Mouse (Mus musculus): Measurements from ENCODE around the gene Arid1b. TPM values are rescaled to one million over a fixed set of nuclear protein-coding genes. Genes with fewer than 3 reads are reported as not detected.

Gene Arid1b
- polyA plus RNA-seq, 1 experiment: 59.4 TPM

GRCm38 (mm10) chr17:5210101-5210727 lies 216.1 kb downstream of the Arid1b start:
- Histone ChIP-seq H3K36me3 (ENCODE audit: control insufficient read depth, insufficient read depth, low read length) (no peaks in the 10 kb centered on the region), H3K27me3 (ENCODE audit: control insufficient read depth, insufficient read depth, low read length) (no peaks in the 10 kb centered on the region), H3K4me1 (ENCODE audit: control insufficient read depth, insufficient read depth, insufficient read length, low read length) (peaks cover 5% of the 10 kb centered on the region; the same call in 1 of the 2 replicates), H3K4me3 (ENCODE audit: low read depth, low read length) (no peak overlapping the region), H3K27ac (ENCODE audit: insufficient read depth, low read depth, low read length) (no peak overlapping the region)
- TF ChIP-seq POLR2A (IDR thresholded peaks at IDR 0.05; ENCODE audit: low read depth, low read length) (no peak), CTCF (IDR thresholded peaks at IDR 0.05; ENCODE audit: extremely low read depth, insufficient read length, insufficient replicate concordance, low read depth, low read length) (no peak)
- WGBS: 85% methylated on average over 6 of the region's 6 CpGs

GRCm38 (mm10) chr17:5210891-5211290 lies 216.8 kb downstream of the Arid1b start:
- Histone ChIP-seq H3K4me3 (ENCODE audit: low read depth, low read length) (no peak overlapping the region), H3K4me1 (ENCODE audit: control insufficient read depth, insufficient read depth, insufficient read length, low read length) (peaks cover 5% of the 10 kb centered on the region; the same call in 1 of the 2 replicates), H3K36me3 (ENCODE audit: control insufficient read depth, insufficient read depth, low read length) (no peaks in the 10 kb centered on the region), H3K27ac (ENCODE audit: insufficient read depth, low read depth, low read length) (no peak overlapping the region), H3K27me3 (ENCODE audit: control insufficient read depth, insufficient read depth, low read length) (no peaks in the 10 kb centered on the region)
- no peak for TF ChIP-seq POLR2A (IDR thresholded peaks at IDR 0.05; ENCODE audit: low read depth, low read length)
- TF ChIP-seq CTCF (IDR thresholded peaks at IDR 0.05; ENCODE audit: extremely low read depth, insufficient read length, insufficient replicate concordance, low read depth, low read length): no peak
- 82% methylated on average over 7 of the region's 7 CpGs for WGBS

GRCm38 (mm10) chr17:5212166-5212565 lies 218.0 kb downstream of the Arid1b start:
- no peak overlapping the region for H3K4me3 ChIP-seq (ENCODE audit: low read depth, low read length)
- TF ChIP-seq CTCF (IDR thresholded peaks at IDR 0.05; ENCODE audit: extremely low read depth, insufficient read length, insufficient replicate concordance, low read depth, low read length) (no peak), POLR2A (IDR thresholded peaks at IDR 0.05; ENCODE audit: low read depth, low read length) (no peak)
- H3K27ac ChIP-seq (ENCODE audit: insufficient read depth, low read depth, low read length): no peak overlapping the region
- no peaks in the 10 kb centered on the region for H3K36me3 ChIP-seq (ENCODE audit: control insufficient read depth, insufficient read depth, low read length)
- peaks cover 4% of the 10 kb centered on the region for H3K4me1 ChIP-seq (ENCODE audit: control insufficient read depth, insufficient read depth, insufficient read length, low read length)
- 80% methylated on average over 12 of the region's 12 CpGs for WGBS
- H3K27me3 ChIP-seq (ENCODE audit: control insufficient read depth, insufficient read depth, low read length): no peaks in the 10 kb centered on the region

- WGBS: 76% methylated on average over 6 of the region's 6 CpGs
Observed at GRCm38 (mm10) chr17:5213441-5213840, 219.3 kb downstream of the Arid1b start.

GRCm38 (mm10) chr17:5215352-5215751 lies 221.2 kb downstream of the Arid1b start:
- 38% methylated on average over 4 of the region's 4 CpGs for WGBS
- H3K4me1 ChIP-seq (ENCODE audit: control insufficient read depth, insufficient read depth, insufficient read length, low read length): peaks cover 12% of the 10 kb centered on the region
- no peaks in the 10 kb centered on the region for H3K27me3 ChIP-seq (ENCODE audit: control insufficient read depth, insufficient read depth, low read length)
- no peak overlapping the region for H3K4me3 ChIP-seq (ENCODE audit: low read depth, low read length)
- no peak overlapping the region for H3K27ac ChIP-seq (ENCODE audit: insufficient read depth, low read depth, low read length)
- H3K36me3 ChIP-seq (ENCODE audit: control insufficient read depth, insufficient read depth, low read length): no peaks in the 10 kb centered on the region
- TF ChIP-seq POLR2A (IDR thresholded peaks at IDR 0.05; ENCODE audit: low read depth, low read length) (no peak), CTCF (IDR thresholded peaks at IDR 0.05; ENCODE audit: extremely low read depth, insufficient read length, insufficient replicate concordance, low read depth, low read length) (no peak)

More at GRCm38 (mm10) chr17:5213441-5213840, 219.3 kb downstream of the Arid1b start:
- Histone ChIP-seq H3K4me1 (ENCODE audit: control insufficient read depth, insufficient read depth, insufficient read length, low read length) (peaks cover 12% of the 10 kb centered on the region), H3K4me3 (ENCODE audit: low read depth, low read length) (no peak overlapping the region), H3K36me3 (ENCODE audit: control insufficient read depth, insufficient read depth, low read length) (no peaks in the 10 kb centered on the region), H3K27ac (ENCODE audit: insufficient read depth, low read depth, low read length) (no peak overlapping the region), H3K27me3 (ENCODE audit: control insufficient read depth, insufficient read depth, low read length) (no peaks in the 10 kb centered on the region)
- TF ChIP-seq CTCF (IDR thresholded peaks at IDR 0.05; ENCODE audit: extremely low read depth, insufficient read length, insufficient replicate concordance, low read depth, low read length): no peak
- TF ChIP-seq POLR2A (IDR thresholded peaks at IDR 0.05; ENCODE audit: low read depth, low read length): no peak

DNA sequence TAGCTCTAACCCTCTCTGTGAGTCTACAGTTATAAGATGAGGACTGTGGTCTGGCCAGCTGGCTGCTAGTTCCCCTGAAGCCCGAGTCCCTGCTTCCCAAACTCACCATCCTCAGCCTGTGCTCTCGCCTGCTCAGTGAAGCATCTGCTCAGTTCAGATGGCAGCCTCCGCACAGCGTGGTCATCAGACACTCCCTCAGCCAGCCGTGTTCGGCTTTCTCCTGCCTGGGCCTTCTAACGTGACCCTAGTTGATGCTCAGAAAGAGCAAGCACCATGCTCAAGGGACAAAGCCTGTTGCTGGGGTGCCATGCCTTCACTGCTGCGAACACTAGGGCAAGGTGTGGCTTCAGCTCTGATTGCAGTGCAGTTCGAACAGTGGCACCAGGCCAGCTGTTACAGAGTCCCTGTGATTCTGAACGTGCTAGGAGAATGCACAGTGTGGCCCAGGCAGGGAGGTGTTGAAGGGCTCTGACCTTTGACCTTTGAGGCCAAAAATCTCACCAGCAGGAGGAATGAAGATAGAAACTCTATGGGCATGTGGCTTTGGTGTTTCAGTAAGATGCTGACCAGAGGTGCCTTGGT lies 222.9 kb downstream of the Arid1b start:
- TF ChIP-seq POLR2A (IDR thresholded peaks at IDR 0.05; ENCODE audit: low read depth, low read length) (no peak), CTCF (IDR thresholded peaks at IDR 0.05; ENCODE audit: extremely low read depth, insufficient read length, insufficient replicate concordance, low read depth, low read length) (no peak)
- H3K4me1 ChIP-seq (ENCODE audit: control insufficient read depth, insufficient read depth, insufficient read length, low read length): peaks cover 22% of the 10 kb centered on the region
- 30% methylated on average over 10 of the region's 10 CpGs for WGBS
- no peaks in the 10 kb centered on the region for H3K36me3 ChIP-seq (ENCODE audit: control insufficient read depth, insufficient read depth, low read length)
- H3K27ac ChIP-seq (ENCODE audit: insufficient read depth, low read depth, low read length): 0 out of 2 replicates have a peak overlapping the region, but pooled peaks have one; percentile 22
- no peaks in the 10 kb centered on the region for H3K27me3 ChIP-seq (ENCODE audit: control insufficient read depth, insufficient read depth, low read length)
- no peak overlapping the region for H3K4me3 ChIP-seq (ENCODE audit: low read depth, low read length)

All from small intestine, adult 2 months (tissue).